Mouse (Mus musculus) lung, postnatal 0 days (tissue): ENCODE results near the gene Eefsec. TPM values are rescaled to one million over a fixed set of nuclear protein-coding genes. Genes with fewer than 3 reads are reported as not detected.
A peak's percentile ranks its signal among the peaks of the same experiment; 100 is the strongest.

Experiments used
- ATAC-seq: fragments of 200-750 bp; cut with Nextera tagmentation; 2 replicates; pipeline ENCODE4 v1.8.0; 2017; ENCODE audit warnings: moderate library complexity
- DNase-seq: peaks from one replicate; pipeline ENCODE4 v3.0.0-alpha.2; 2016; ENCODE audit warnings: low spot score
- H3K27ac ChIP-seq: fragments of 300-500 bp; sonication (generic); 2 replicates; pipeline ENCODE4 v1.5.1; 2014; ENCODE audit warnings: antibody characterized with exemption, mild to moderate bottlenecking, low read length, mixed read lengths
- H3K27me3 ChIP-seq: fragments of 300-500 bp; sonication (generic); replicated peaks from 2 replicates; pipeline ENCODE4 v1.6.1; 2014; ENCODE audit warnings: low read length, mixed read lengths; ENCODE audit not compliant: insufficient read depth
- H3K36me3 ChIP-seq: fragments of 300-500 bp; sonication (generic); 2 replicates; pipeline ENCODE4 v1.6.1; 2014; ENCODE audit warnings: low read length, mixed read lengths; ENCODE audit not compliant: insufficient read depth
- H3K4me1 ChIP-seq: fragments of 300-500 bp; sonication (generic); 2 replicates; pipeline ENCODE4 v1.6.1; 2014; ENCODE audit warnings: antibody characterized with exemption, low read depth, low read length, mixed read lengths; ENCODE audit not compliant: insufficient read depth
- H3K4me2 ChIP-seq: fragments of 300-500 bp; sonication (generic); replicated peaks from 2 replicates; pipeline ENCODE4 v1.6.1; 2014; ENCODE audit warnings: low read depth, mild to moderate bottlenecking, low read length, moderate library complexity, mixed read lengths
- H3K4me3 ChIP-seq: fragments of 300-500 bp; sonication (generic); 2 replicates; pipeline ENCODE4 v1.5.1; 2014; ENCODE audit warnings: low read depth, low read length
- H3K9ac ChIP-seq: fragments of 300-500 bp; sonication (generic); replicated peaks from 2 replicates; pipeline ENCODE4 v1.6.1; 2014; ENCODE audit warnings: low read depth, mild to moderate bottlenecking
- H3K9me3 ChIP-seq: fragments of 300-500 bp; sonication (generic); 2 replicates; pipeline ENCODE4 v1.6.1; 2016; ENCODE audit warnings: low read length, mixed read lengths
- CTCF ChIP-seq: IDR thresholded peaks from 2 replicates; pipeline ENCODE4 v1.5.1; 2016; ENCODE audit warnings: antibody characterized with exemption, mild to moderate bottlenecking
- EP300 ChIP-seq: IDR thresholded peaks from 2 replicates; pipeline ENCODE4 v1.6.1; 2016; ENCODE audit warnings: antibody characterized with exemption, mild to moderate bottlenecking, control low read depth
- WGBS: fragments of 180-500 bp; shearing (Covaris S2); extraction: QIAGEN DNeasy Blood & Tissue Kit; methylation state at CpG from one replicate; pipeline ENCODE4 v1.1.7; 2014; 5-methylcytosine and 5-hydroxymethylcytosine counted together
- polyA plus RNA-seq: library from polyadenylated mRNA; unstranded; fragments of >200 nt; fragmentation: Nextera tagmentation; extraction: Ambion mirVana; gene quantifications from 2 replicates; pipeline ENCODE4 v1.2.1, GENCODE M21; 2015

Gene Eefsec
- polyA plus RNA-seq, 1 experiment from 2014 or later, result 21.0 TPM

DNA sequence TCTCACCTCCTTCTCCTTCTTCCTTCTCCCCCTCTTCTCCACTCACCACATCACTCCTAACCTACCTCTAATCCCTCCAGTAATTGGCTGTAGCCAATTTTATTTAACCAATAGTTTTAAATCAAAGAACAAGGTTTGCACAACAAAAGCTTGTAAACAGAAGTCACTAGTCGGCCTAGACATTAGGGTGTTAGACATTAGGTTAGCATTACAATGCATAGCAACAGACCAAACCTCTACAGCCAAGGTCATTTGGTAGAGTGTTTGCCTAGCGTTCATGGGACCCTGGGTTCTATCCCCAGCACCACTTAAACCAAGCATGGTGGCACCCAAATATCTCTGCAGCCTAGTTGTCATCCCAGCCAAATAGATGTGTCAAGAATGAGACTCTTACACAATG is 8.2 kb upstream of the Eefsec start:
- no peak overlapping the region for H3K27ac ChIP-seq
- H3K27me3 ChIP-seq, result no peaks in the 10 kb centered on the region
- no peaks in the 10 kb centered on the region for H3K36me3 ChIP-seq
- no peak for TF ChIP-seq EP300
- TF ChIP-seq CTCF, result no peak
- DNase-seq, result no peak
- H3K4me1 ChIP-seq, result no peaks in the 10 kb centered on the region
- no peak overlapping the region for H3K4me2 ChIP-seq
- H3K4me3 ChIP-seq, result no peak overlapping the region
- no peaks in the 10 kb centered on the region for H3K9me3 ChIP-seq
- WGBS, result 60% methylated on average over 2 of the region's 2 CpGs
- H3K9ac ChIP-seq, result no peak overlapping the region
- ATAC-seq, result no peak

DNA sequence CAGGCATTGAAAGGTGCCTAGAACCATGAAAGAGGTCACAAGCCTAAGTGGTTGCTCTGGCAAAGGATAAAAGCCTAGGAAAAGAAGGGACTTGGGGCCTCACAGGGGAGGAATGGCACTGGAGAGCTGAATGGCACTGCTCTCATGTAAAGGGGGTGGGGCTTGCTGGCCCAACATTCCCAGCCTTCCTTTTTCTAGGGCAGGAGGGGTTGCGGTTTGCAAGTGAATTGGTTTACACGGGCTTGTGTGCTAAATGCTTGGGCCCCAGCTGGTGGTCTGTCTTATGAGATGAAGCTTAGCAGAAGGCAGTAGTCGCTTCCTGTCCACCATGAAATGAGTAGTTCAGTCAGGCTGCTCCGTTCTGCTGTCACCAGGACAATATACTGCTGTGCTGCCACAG is 1.1 kb upstream of the Eefsec start:
- Histone ChIP-seq H3K27ac (no peak overlapping the region), H3K4me2 (no peak overlapping the region), H3K36me3 (no peaks in the 10 kb centered on the region), H3K4me3 (no peak overlapping the region), H3K9me3 (no peaks in the 10 kb centered on the region), H3K27me3 (no peaks in the 10 kb centered on the region), H3K9ac (no peak overlapping the region), H3K4me1 (peaks cover 6% of the 10 kb centered on the region; the same call in 1 of the 2 replicates)
- 33% methylated on average over 4 of the region's 4 CpGs for WGBS
- no peak for ATAC-seq
- TF ChIP-seq EP300 (no peak), CTCF (no peak)
- DNase-seq, result no peak

- H3K9me3 ChIP-seq, result no peaks in the 10 kb centered on the region
- H3K4me2 ChIP-seq, result peak overlapping the region; percentile 96
- no peak overlapping the region; the same call in 1 of the 2 replicates for H3K27ac ChIP-seq
- H3K4me3 ChIP-seq, result peak overlapping the region; percentile 82
- H3K27me3 ChIP-seq, result no peaks in the 10 kb centered on the region
- TF ChIP-seq EP300 (no peak), CTCF (no peak)
- ATAC-seq (no peak), DNase-seq (no peak)
- peaks cover 6% of the 10 kb centered on the region; the same call in 1 of the 2 replicates for H3K4me1 ChIP-seq
- no peaks in the 10 kb centered on the region for H3K36me3 ChIP-seq
- 9% methylated on average over 5 of the region's 5 CpGs for WGBS
- peak overlapping the region; percentile 68; the same call in 1 of the 2 replicates for H3K9ac ChIP-seq
These were observed 678 bp downstream of the Eefsec start for GRCm38 (mm10) chr6:88445661-88446060.

GRCm38 (mm10) chr6:88444076-88444750 is 2.1 kb downstream of the Eefsec start:
- TF ChIP-seq EP300 (no peak), CTCF (no peak)

DNA sequence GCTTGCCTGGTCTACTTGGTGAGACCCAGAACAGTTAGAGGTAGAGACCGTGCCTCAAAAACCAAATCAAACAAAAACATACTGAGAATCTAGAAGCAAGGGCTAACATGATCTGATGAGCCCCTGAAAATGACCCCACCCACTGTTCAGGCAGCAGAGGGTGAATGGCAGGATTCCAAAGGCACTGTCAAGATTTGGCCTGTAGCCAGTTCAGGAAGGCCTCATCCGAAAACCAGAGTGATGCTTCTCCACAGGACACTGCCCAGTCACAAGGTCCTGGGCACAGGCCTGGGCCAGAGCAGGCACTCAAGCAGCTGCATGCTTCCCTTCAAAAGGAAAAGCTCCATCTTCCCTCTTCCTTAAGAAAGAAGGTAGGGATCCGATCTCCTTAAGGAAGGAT is 2.9 kb downstream of the Eefsec start:
- no peak for ATAC-seq
- Histone ChIP-seq H3K27ac (no peak overlapping the region), H3K9me3 (no peaks in the 10 kb centered on the region), H3K4me3 (no peak overlapping the region), H3K27me3 (no peaks in the 10 kb centered on the region), H3K36me3 (no peaks in the 10 kb centered on the region), H3K4me2 (no peak overlapping the region), H3K9ac (no peak overlapping the region), H3K4me1 (peaks cover 6% of the 10 kb centered on the region; the same call in 1 of the 2 replicates)
- no peak for DNase-seq
- 87% methylated on average over 3 of the region's 3 CpGs for WGBS
- TF ChIP-seq CTCF (no peak), EP300 (no peak)

More at GRCm38 (mm10) chr6:88444076-88444750, 2.1 kb downstream of the Eefsec start:
- Histone ChIP-seq H3K9me3 (no peaks in the 10 kb centered on the region), H3K4me1 (peaks cover 6% of the 10 kb centered on the region; the same call in 1 of the 2 replicates), H3K9ac (no peak overlapping the region), H3K36me3 (no peaks in the 10 kb centered on the region), H3K4me3 (no peak overlapping the region), H3K27me3 (no peaks in the 10 kb centered on the region), H3K4me2 (no peak overlapping the region), H3K27ac (no peak overlapping the region)
- ATAC-seq, result no peak
- WGBS, result 76% methylated on average over 7 of the region's 7 CpGs
- no peak for DNase-seq

DNA sequence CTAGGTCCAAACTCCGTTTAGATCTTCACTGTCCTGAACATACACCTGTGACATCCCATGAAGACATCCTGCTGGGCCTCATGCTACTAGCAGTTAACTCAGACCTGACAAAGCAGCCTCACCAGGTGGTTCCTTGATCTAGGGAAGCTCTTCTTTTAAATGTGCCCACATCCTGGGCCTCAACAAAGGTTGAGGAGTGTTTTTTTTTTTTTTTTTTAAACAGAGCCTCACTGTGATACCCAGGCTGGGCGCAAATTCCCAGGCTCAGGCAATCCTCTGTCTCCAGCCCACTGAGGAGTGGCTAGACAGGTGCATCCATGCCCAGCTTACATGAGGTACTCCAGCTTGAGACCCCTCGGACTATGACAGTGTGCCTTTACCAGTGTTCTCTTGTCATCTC is 3.8 kb downstream of the Eefsec start:
- no peaks in the 10 kb centered on the region for H3K36me3 ChIP-seq
- TF ChIP-seq CTCF (no peak), EP300 (no peak)
- DNase-seq, result no peak
- no peak overlapping the region for H3K9ac ChIP-seq
- no peaks in the 10 kb centered on the region for H3K27me3 ChIP-seq
- no peaks in the 10 kb centered on the region for H3K9me3 ChIP-seq
- H3K4me2 ChIP-seq, result no peak overlapping the region
- 84% methylated on average over 3 of the region's 3 CpGs for WGBS
- no peak for ATAC-seq
- no peak overlapping the region for H3K27ac ChIP-seq
- H3K4me3 ChIP-seq, result no peak overlapping the region
- H3K4me1 ChIP-seq, result peaks cover 6% of the 10 kb centered on the region; the same call in 1 of the 2 replicates
